Mouse (Mus musculus) cortical plate, adult 2 months (tissue): ENCODE results near the gene Hspbap1. TPM values are rescaled to one million over a fixed set of nuclear protein-coding genes. Genes with fewer than 3 reads are reported as not detected.

Experiments
- H3K27ac ChIP-seq: fragments of 200-500 bp; 2 replicates; pipeline ENCODE4 v1.5.1; 2012; ENCODE audit warnings: low read length, control low read depth, inconsistent platforms; ENCODE audit not compliant: insufficient read depth
- H3K4me1 ChIP-seq: fragments of 200-500 bp; 2 replicates; pipeline ENCODE4 v1.6.1; 2011; ENCODE audit warnings: low read length; ENCODE audit not compliant: control insufficient read depth, insufficient read depth
- H3K4me3 ChIP-seq: fragments of 200-500 bp; 2 replicates; pipeline ENCODE4 v1.5.1; 2011; ENCODE audit warnings: mild to moderate bottlenecking, low read length, control low read depth; ENCODE audit not compliant: insufficient read depth
- CTCF ChIP-seq: fragments of 200-500 bp; IDR thresholded peaks from 2 replicates; pipeline ENCODE4 v1.5.1; 2011; ENCODE audit warnings: mild to moderate bottlenecking, control low read depth, low read length; ENCODE audit not compliant: insufficient read depth; ENCODE audit errors: extremely low read depth
- POLR2A ChIP-seq: fragments of 200-500 bp; IDR thresholded peaks from 2 replicates; pipeline ENCODE4 v1.6.1; 2011; ENCODE audit warnings: mild to moderate bottlenecking, low read length, control low read depth; ENCODE audit not compliant: insufficient read depth; ENCODE audit errors: extremely low read depth
- polyA plus RNA-seq: library from polyadenylated mRNA; depleted of rRNA; stranded (reverse); fragments of >200 nt; gene quantifications from 2 replicates; pipeline ENCODE4 v1.2.3, GENCODE M21; 2012

Hspbap1 gene
- polyA plus RNA-seq, 1 experiment = 6.4 TPM

GRCm38 (mm10) chr16:35756697-35757096, 13.5 kb upstream of the Hspbap1 start:
- no peak for TF ChIP-seq POLR2A
- no peak for TF ChIP-seq CTCF
- Histone ChIP-seq H3K4me1 (peaks cover 2% of the 10 kb centered on the region; the same call in 1 of the 2 replicates), H3K4me3 (no peak overlapping the region), H3K27ac (no peak overlapping the region)

- Histone ChIP-seq H3K27ac (no peak overlapping the region), H3K4me1 (peaks cover 2% of the 10 kb centered on the region; the same call in 1 of the 2 replicates), H3K4me3 (no peak overlapping the region)
- no peak for TF ChIP-seq CTCF
- no peak for TF ChIP-seq POLR2A
Measured at GRCm38 (mm10) chr16:35759401-35759800, 10.8 kb upstream of the Hspbap1 start.

GRCm38 (mm10) chr16:35763590-35764296, 6.4 kb upstream of the Hspbap1 start:
- Histone ChIP-seq H3K4me1 (peaks cover 3% of the 10 kb centered on the region), H3K4me3 (no peak overlapping the region), H3K27ac (no peak overlapping the region)
- TF ChIP-seq POLR2A (no peak), CTCF (no peak)

- Histone ChIP-seq H3K4me3 (no peak overlapping the region), H3K4me1 (peaks cover 3% of the 10 kb centered on the region), H3K27ac (no peak overlapping the region)
- TF ChIP-seq CTCF (no peak), POLR2A (no peak)
Measured at GRCm38 (mm10) chr16:35764941-35765340, 5.2 kb upstream of the Hspbap1 start.

GRCm38 (mm10) chr16:35765449-35765848, 4.7 kb upstream of the Hspbap1 start:
- peaks cover 3% of the 10 kb centered on the region for H3K4me1 ChIP-seq
- no peak overlapping the region for H3K4me3 ChIP-seq
- TF ChIP-seq POLR2A (no peak), CTCF (no peak)
- no peak overlapping the region for H3K27ac ChIP-seq

- Histone ChIP-seq H3K4me3 (no peak overlapping the region), H3K27ac (no peak overlapping the region), H3K4me1 (peaks cover 4% of the 10 kb centered on the region)
- no peak for TF ChIP-seq CTCF
- no peak for TF ChIP-seq POLR2A
Measured at GRCm38 (mm10) chr16:35766366-35766765, 3.8 kb upstream of the Hspbap1 start.

- H3K4me3 ChIP-seq = peak overlapping the region; percentile 79
- TF ChIP-seq CTCF (no peak), POLR2A (no peak)
- peaks cover 4% of the 10 kb centered on the region for H3K4me1 ChIP-seq
- peak overlapping the region; percentile 15; the same call in 1 of the 2 replicates for H3K27ac ChIP-seq
Measured at GRCm38 (mm10) chr16:35768469-35768784, 1.7 kb upstream of the Hspbap1 start.

GRCm38 (mm10) chr16:35768785-35769642, 1.2 kb upstream of the Hspbap1 start, which contains the start of gene Dirc2:
TSS of gene Dirc2 (minus strand) at chr16:35769356.
- TF ChIP-seq CTCF = no peak
- TF ChIP-seq POLR2A = peak; percentile 49; the same call in 1 of the 2 replicates
- Histone ChIP-seq H3K4me3 (peak within 1 kb of the TSS; percentile 79), H3K4me1 (peaks cover 4% of the 10 kb centered on the region), H3K27ac (peak within 1 kb of the TSS; percentile 20; the same call in 1 of the 2 replicates)

- Histone ChIP-seq H3K4me3 (no peak overlapping the region), H3K4me1 (peaks cover 4% of the 10 kb centered on the region), H3K27ac (no peak overlapping the region)
- TF ChIP-seq CTCF = no peak
- TF ChIP-seq POLR2A = no peak
Measured at GRCm38 (mm10) chr16:35771141-35771540, 966 bp downstream of the Hspbap1 start.

- peaks cover 4% of the 10 kb centered on the region for H3K4me1 ChIP-seq
- no peak overlapping the region for H3K27ac ChIP-seq
- no peak overlapping the region for H3K4me3 ChIP-seq
- TF ChIP-seq POLR2A = no peak
- TF ChIP-seq CTCF = no peak
Measured at GRCm38 (mm10) chr16:35771606-35772005, 1.4 kb downstream of the Hspbap1 start.
